Mouse (Mus musculus) kidney, adult 2 months (tissue): ENCODE data around the gene Ercc1. TPM values are rescaled to one million over a fixed set of nuclear protein-coding genes. Genes with fewer than 3 reads are reported as not detected.

Experiments
- DNase-seq: peaks from one replicate; pipeline ENCODE4 v3.0.0; 2021
- H3K27ac ChIP-seq: fragments of 200-500 bp; 2 replicates; pipeline ENCODE4 v1.5.1; 2012; ENCODE audit warnings: low read depth, low read length, control low read depth, inconsistent platforms; ENCODE audit not compliant: insufficient read depth
- H3K27me3 ChIP-seq: fragments of 200-500 bp; replicated peaks from 2 replicates; pipeline ENCODE4 v1.6.1; 2012; ENCODE audit warnings: mild to moderate bottlenecking, moderate library complexity, low read length, inconsistent platforms; ENCODE audit not compliant: control insufficient read depth, insufficient read depth
- H3K36me3 ChIP-seq: fragments of 200-500 bp; 2 replicates; pipeline ENCODE4 v1.6.1; 2012; ENCODE audit warnings: mild to moderate bottlenecking, moderate library complexity, low read length, inconsistent platforms; ENCODE audit not compliant: control insufficient read depth, insufficient read depth
- H3K4me1 ChIP-seq: fragments of 200-500 bp; 2 replicates; pipeline ENCODE4 v1.6.1; 2011; ENCODE audit warnings: low read length; ENCODE audit not compliant: control insufficient read depth, insufficient read depth
- H3K4me3 ChIP-seq: fragments of 200-500 bp; 2 replicates; pipeline ENCODE4 v1.5.1; 2011; ENCODE audit warnings: mild to moderate bottlenecking, low read depth, low read length, control low read depth; ENCODE audit not compliant: insufficient read depth
- CTCF ChIP-seq: fragments of 200-500 bp; conservative IDR thresholded peaks from 2 replicates; pipeline ENCODE4 v1.5.1; 2011; ENCODE audit warnings: low read depth, mild to moderate bottlenecking, control low read depth, low read length, moderate library complexity, mixed read lengths; ENCODE audit not compliant: insufficient read depth, insufficient read length
- POLR2A ChIP-seq: fragments of 200-500 bp; IDR thresholded peaks from one replicate; pipeline ENCODE4 v1.6.1; 2011; ENCODE audit warnings: low read depth, low read length, control low read depth
- WGBS: fragments of 180-500 bp; shearing (Covaris S2); methylation state at CpG from one replicate; pipeline ENCODE4 v1.1.7; 2018; 5-methylcytosine and 5-hydroxymethylcytosine counted together
- polyA plus RNA-seq: library from polyadenylated mRNA; depleted of rRNA; stranded (reverse); fragments of >200 nt; gene quantifications from 2 replicates; pipeline ENCODE4 v1.2.3, GENCODE M21; 2012

Gene Ercc1
- polyA plus RNA-seq, 1 experiment: 27.6 TPM

- WGBS: 78% methylated on average over 2 of the region's 2 CpGs
- no peak overlapping the region for H3K27ac ChIP-seq
- H3K4me3 ChIP-seq: no peak overlapping the region
- peaks cover 3% of the 10 kb centered on the region; the same call in 1 of the 2 replicates for H3K4me1 ChIP-seq
- no peaks in the 10 kb centered on the region for H3K36me3 ChIP-seq
- no peak for DNase-seq
- TF ChIP-seq POLR2A (no peak), CTCF (no peak)
- no peaks in the 10 kb centered on the region for H3K27me3 ChIP-seq
These were observed 6.5 kb upstream of the Ercc1 start for GRCm38 (mm10) chr7:19338060-19338459.

GRCm38 (mm10) chr7:19338596-19338995 lies 6.0 kb upstream of the Ercc1 start:
- Histone ChIP-seq H3K27ac (no peak overlapping the region), H3K4me3 (no peak overlapping the region), H3K4me1 (peaks cover 6% of the 10 kb centered on the region; the same call in 1 of the 2 replicates), H3K27me3 (no peaks in the 10 kb centered on the region), H3K36me3 (no peaks in the 10 kb centered on the region)
- TF ChIP-seq POLR2A (no peak), CTCF (no peak)
- DNase-seq: no peak
- 74% methylated on average over 7 of the region's 7 CpGs for WGBS

GRCm38 (mm10) chr7:19341250-19341649 lies 3.3 kb upstream of the Ercc1 start:
- no peaks in the 10 kb centered on the region for H3K27me3 ChIP-seq
- H3K27ac ChIP-seq: no peak overlapping the region
- H3K4me1 ChIP-seq: peaks cover 8% of the 10 kb centered on the region; the same call in 1 of the 2 replicates
- H3K4me3 ChIP-seq: no peak overlapping the region
- H3K36me3 ChIP-seq: no peaks in the 10 kb centered on the region
- WGBS: 22% methylated on average over 10 of the region's 10 CpGs
- no peak for DNase-seq
- TF ChIP-seq POLR2A: no peak
- no peak for TF ChIP-seq CTCF

DNA sequence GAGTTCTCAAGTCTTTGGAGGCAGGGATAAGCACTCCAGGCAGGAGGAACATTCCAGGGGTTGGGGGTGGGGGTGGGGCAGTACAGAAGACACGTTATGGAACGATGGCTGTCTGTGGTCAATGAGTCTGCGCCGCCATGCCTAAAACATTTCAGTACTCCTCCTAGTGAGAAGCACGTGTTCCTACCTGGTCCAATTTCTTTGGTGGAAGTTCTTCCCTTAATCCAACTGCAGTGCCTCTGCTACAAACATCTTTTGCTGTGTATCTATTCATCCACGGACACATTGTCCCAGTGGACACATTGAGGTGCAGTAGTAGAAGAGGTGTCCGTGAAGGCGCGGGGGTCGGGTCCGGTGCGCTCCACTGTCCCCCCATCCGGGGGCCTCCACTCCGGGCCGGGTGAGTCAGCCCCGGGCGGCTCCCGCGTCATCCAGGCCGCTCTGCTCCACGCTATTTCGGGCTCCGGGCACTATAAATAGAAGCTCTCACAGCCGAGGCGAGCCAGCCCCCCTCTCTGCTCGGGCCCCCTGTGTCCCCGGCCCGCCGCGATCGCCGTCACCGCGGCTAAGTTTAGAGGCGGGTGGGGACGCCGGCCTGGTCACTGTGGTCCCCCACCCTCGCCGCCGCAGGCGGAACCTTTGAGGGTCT lies 2.7 kb upstream of the Ercc1 start:
- no peak for DNase-seq
- no peak for TF ChIP-seq POLR2A
- TF ChIP-seq CTCF: no peak
- Histone ChIP-seq H3K27me3 (no peaks in the 10 kb centered on the region), H3K4me3 (peak overlapping the region; percentile 34; the same call in 1 of the 2 replicates), H3K4me1 (peaks cover 8% of the 10 kb centered on the region; the same call in 1 of the 2 replicates), H3K36me3 (no peaks in the 10 kb centered on the region), H3K27ac (no peak overlapping the region)
- 1% methylated on average over 41 of the region's 41 CpGs for WGBS

DNA sequence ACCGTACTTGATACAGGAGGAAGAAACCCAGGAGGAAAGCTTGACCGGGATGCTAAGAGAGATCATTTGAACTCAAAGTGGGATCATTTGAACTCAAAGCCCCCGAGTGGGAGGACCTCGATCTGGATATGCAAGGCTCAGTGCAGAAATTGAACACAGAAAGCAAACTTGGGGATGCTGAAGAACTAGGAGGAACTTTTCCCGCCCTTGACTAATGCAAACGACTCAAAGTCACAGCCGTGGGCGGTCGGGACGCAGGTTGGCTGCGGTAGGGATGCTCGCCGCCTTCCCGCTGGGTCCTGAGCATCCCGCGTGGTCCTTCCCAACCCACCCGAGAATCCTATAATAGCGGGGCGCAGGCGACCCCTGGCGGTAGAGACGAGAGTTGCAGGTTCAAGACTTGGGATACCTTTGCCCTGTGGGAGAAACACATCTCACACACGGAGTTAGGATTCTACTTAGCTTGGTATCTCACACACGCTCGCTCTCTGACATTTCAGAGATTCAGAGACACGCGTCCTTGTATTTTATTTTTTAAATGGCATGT lies 2.0 kb upstream of the Ercc1 start:
- peak; percentile 91 for TF ChIP-seq CTCF
- TF ChIP-seq POLR2A: no peak
- peak overlapping the region; percentile 34 for H3K4me3 ChIP-seq
- peak; percentile 88 for DNase-seq
- no peaks in the 10 kb centered on the region for H3K36me3 ChIP-seq
- WGBS: under 1% methylated on average over 27 of the region's 27 CpGs
- no peak overlapping the region for H3K27ac ChIP-seq
- H3K27me3 ChIP-seq: no peaks in the 10 kb centered on the region
- peaks cover 8% of the 10 kb centered on the region; the same call in 1 of the 2 replicates for H3K4me1 ChIP-seq

GRCm38 (mm10) chr7:19343210-19343808 lies 1.3 kb upstream of the Ercc1 start:
- Histone ChIP-seq H3K36me3 (no peaks in the 10 kb centered on the region), H3K4me3 (no peak overlapping the region), H3K27me3 (no peaks in the 10 kb centered on the region), H3K27ac (no peak overlapping the region), H3K4me1 (peaks cover 8% of the 10 kb centered on the region; the same call in 1 of the 2 replicates)
- TF ChIP-seq POLR2A (no peak), CTCF (peak; percentile 97)
- under 1% methylated on average over 11 of the region's 11 CpGs for WGBS
- peak; percentile 81 for DNase-seq

- H3K27me3 ChIP-seq: no peaks in the 10 kb centered on the region
- TF ChIP-seq POLR2A (peak; percentile 5), CTCF (no peak)
- H3K27ac ChIP-seq: peak overlapping the region; percentile 84
- peak; percentile 99 for DNase-seq
- peak overlapping the region; percentile 79 for H3K4me3 ChIP-seq
- under 1% methylated on average over 31 of the region's 31 CpGs for WGBS
- H3K36me3 ChIP-seq: no peaks in the 10 kb centered on the region
- peaks cover 8% of the 10 kb centered on the region; the same call in 1 of the 2 replicates for H3K4me1 ChIP-seq
These were observed 427 bp downstream of the Ercc1 start for GRCm38 (mm10) chr7:19344938-19345471.
